Mouse (Mus musculus) CH12.LX (cell line): Measurements from ENCODE around the gene Ocrl. TPM values are rescaled to one million over a fixed set of nuclear protein-coding genes. Genes with fewer than 3 reads are reported as not detected.

Source experiments
- DNase-seq: peaks from one replicate; pipeline ENCODE4 v3.0.0-alpha.2; 2013; ENCODE audit errors: extremely low read depth
- H3K27ac ChIP-seq: 2 replicates; pipeline ENCODE4 v1.5.1; 2012; ENCODE audit warnings: low read depth, mild to moderate bottlenecking, control low read depth, moderate library complexity; ENCODE audit not compliant: insufficient read depth
- H3K27me3 ChIP-seq: replicated peaks from 2 replicates; pipeline ENCODE3; 2012; ENCODE audit warnings: inconsistent platforms
- H3K36me3 ChIP-seq, 2 experiments: replicated peaks in 1 of 2; 2 replicates each; pipeline versions ENCODE3 to v1.6.1; 2012; ENCODE audit warnings: inconsistent platforms in 1 of 2, low read length in 1 of 2, mild to moderate bottlenecking in 1 of 2, mixed read lengths in 1 of 2, moderate library complexity in 1 of 2; ENCODE audit not compliant: control insufficient read depth in 1 of 2, insufficient read depth in 1 of 2
- H3K4me1 ChIP-seq, 2 experiments: 2 replicates each; pipeline ENCODE4 v1.6.1; 2012; ENCODE audit warnings: inconsistent platforms in 1 of 2, moderate library complexity in 1 of 2; ENCODE audit not compliant: insufficient read depth in 2 of 2, control insufficient read depth in 1 of 2
- H3K4me2 ChIP-seq: 2 replicates; pipeline ENCODE4 v1.6.1; 2012; ENCODE audit warnings: low read depth, mild to moderate bottlenecking, control low read depth; ENCODE audit not compliant: poor library complexity, insufficient read depth, severe bottlenecking
- H3K4me3 ChIP-seq, 3 experiments: fragments of 150-350 bp in 1 of 3; sonication (generic) in 1 of 3; replicated peaks in 1 of 3; 2 replicates each; pipeline versions ENCODE3 to v1.5.1; 2011 to 2012; ENCODE audit warnings: low read depth in 2 of 3, low read length in 2 of 3, mild to moderate bottlenecking in 2 of 3, moderate library complexity in 2 of 3, control low read depth in 1 of 3, improper control_type of control experiment in 1 of 3, inconsistent platforms in 1 of 3, mixed read lengths in 1 of 3; ENCODE audit not compliant: poor library complexity in 1 of 3
- H3K79me2 ChIP-seq: replicated peaks from 2 replicates; pipeline ENCODE4 v1.6.1; 2012; ENCODE audit warnings: mild to moderate bottlenecking, moderate library complexity; ENCODE audit not compliant: control insufficient read depth, poor library complexity, insufficient read depth, severe bottlenecking; ENCODE audit errors: extremely low read depth
- H3K9ac ChIP-seq: 2 replicates; pipeline ENCODE4 v1.6.1; 2012; ENCODE audit warnings: low read depth, mild to moderate bottlenecking, control low read depth, moderate library complexity; ENCODE audit not compliant: insufficient read depth
- H3K9me3 ChIP-seq: replicated peaks from 2 replicates; pipeline ENCODE3; 2012; ENCODE audit warnings: low read length, inconsistent platforms, mixed read lengths
- BHLHE40 ChIP-seq: IDR thresholded peaks from 2 replicates; pipeline ENCODE4 v1.6.1; 2011; ENCODE audit warnings: mild to moderate bottlenecking, low read depth, low read length, improper control_type of control experiment
- CHD2 ChIP-seq: IDR thresholded peaks from 2 replicates; pipeline ENCODE4 v1.6.1; 2011; ENCODE audit warnings: low read length, improper control_type of control experiment
- CTCF ChIP-seq, 2 experiments: IDR thresholded peaks in 1 of 2; conservative IDR thresholded peaks in 1 of 2; 2 replicates each; pipeline ENCODE4 v1.5.1; 2011 to 2012; ENCODE audit warnings: low read depth in 2 of 2, low read length in 2 of 2, improper control_type of control experiment in 1 of 2, inconsistent platforms in 1 of 2, mild to moderate bottlenecking in 1 of 2, moderate library complexity in 1 of 2
- E2F4 ChIP-seq: IDR thresholded peaks from 2 replicates; pipeline ENCODE4 v1.6.1; 2011; ENCODE audit warnings: low read depth, low read length, improper control_type of control experiment; ENCODE audit not compliant: insufficient replicate concordance
- EP300 ChIP-seq: IDR thresholded peaks from 2 replicates; pipeline ENCODE4 v1.6.1; 2011; ENCODE audit warnings: low read length, improper control_type of control experiment
- ETS1 ChIP-seq: conservative IDR thresholded peaks from 2 replicates; pipeline ENCODE4 v1.6.1; 2012; ENCODE audit warnings: low read depth, mild to moderate bottlenecking, inconsistent platforms, low read length, improper control_type of control experiment, moderate library complexity
- HCFC1 ChIP-seq: IDR thresholded peaks from 2 replicates; pipeline ENCODE4 v1.6.1; 2012; ENCODE audit warnings: low read depth, mild to moderate bottlenecking, inconsistent platforms, low read length, improper control_type of control experiment
- JUN ChIP-seq: IDR thresholded peaks from 2 replicates; pipeline ENCODE4 v1.6.1; 2011; ENCODE audit warnings: low read depth, mild to moderate bottlenecking, low read length, improper control_type of control experiment, moderate library complexity; ENCODE audit not compliant: insufficient read depth
- JUND ChIP-seq: conservative IDR thresholded peaks from 2 replicates; pipeline ENCODE4 v1.6.1; 2011; ENCODE audit warnings: low read depth, low read length, improper control_type of control experiment
- KAT2A ChIP-seq: IDR thresholded peaks from 2 replicates; pipeline ENCODE4 v1.6.1; 2012; ENCODE audit warnings: low read length, improper control_type of control experiment, inconsistent platforms; ENCODE audit not compliant: insufficient replicate concordance
- MAFK ChIP-seq: IDR thresholded peaks from 2 replicates; pipeline ENCODE4 v1.6.1; 2011; ENCODE audit warnings: low read length, improper control_type of control experiment; ENCODE audit not compliant: insufficient replicate concordance
- MAX ChIP-seq: IDR thresholded peaks from 2 replicates; pipeline ENCODE4 v1.6.1; 2011; ENCODE audit warnings: low read length, improper control_type of control experiment
- MAZ ChIP-seq: IDR thresholded peaks from 2 replicates; pipeline ENCODE4 v1.6.1; 2012; ENCODE audit warnings: low read depth, mild to moderate bottlenecking, inconsistent platforms, low read length, improper control_type of control experiment, moderate library complexity
- NELFE ChIP-seq: IDR thresholded peaks from 2 replicates; pipeline ENCODE4 v1.6.1; 2011; ENCODE audit warnings: low read depth, low read length, improper control_type of control experiment
- POLR2A ChIP-seq: IDR thresholded peaks from 2 replicates; pipeline ENCODE4 v1.6.1; 2011; ENCODE audit warnings: low read depth, mild to moderate bottlenecking, improper control_type of control experiment, low read length
- RAD21 ChIP-seq: IDR thresholded peaks from 2 replicates; pipeline ENCODE4 v1.6.1; 2011; ENCODE audit warnings: low read depth, mild to moderate bottlenecking, low read length, improper control_type of control experiment, moderate library complexity
- RCOR1 ChIP-seq: conservative IDR thresholded peaks from 2 replicates; pipeline ENCODE4 v1.6.1; 2012; ENCODE audit warnings: low read depth, mild to moderate bottlenecking, inconsistent platforms, low read length, improper control_type of control experiment
- SMC3 ChIP-seq: IDR thresholded peaks from 2 replicates; pipeline ENCODE4 v1.6.1; 2011; ENCODE audit warnings: low read depth, low read length, improper control_type of control experiment
- TBP ChIP-seq: conservative IDR thresholded peaks from 2 replicates; pipeline ENCODE4 v1.6.1; 2011; ENCODE audit warnings: low read depth, low read length, improper control_type of control experiment
- TCF12 ChIP-seq: IDR thresholded peaks from 2 replicates; pipeline ENCODE4 v1.6.1; 2014; ENCODE audit warnings: low read depth, mild to moderate bottlenecking, inconsistent platforms, low read length, improper control_type of control experiment
- UBTF ChIP-seq: IDR thresholded peaks from 2 replicates; pipeline ENCODE4 v1.6.1; 2012; ENCODE audit warnings: low read depth, mild to moderate bottlenecking, inconsistent platforms, low read length, improper control_type of control experiment, moderate library complexity
- USF1 ChIP-seq: IDR thresholded peaks from 2 replicates; pipeline ENCODE4 v1.6.1; 2014; ENCODE audit warnings: low read depth, mild to moderate bottlenecking, inconsistent platforms, low read length, improper control_type of control experiment
- ZKSCAN1 ChIP-seq: IDR thresholded peaks from 2 replicates; pipeline ENCODE4 v1.6.1; 2012; ENCODE audit warnings: low read depth, inconsistent platforms, low read length, improper control_type of control experiment, borderline replicate concordance
- ZMIZ1 ChIP-seq: IDR thresholded peaks from 2 replicates; pipeline ENCODE4 v1.6.1; 2012; ENCODE audit warnings: low read depth, mild to moderate bottlenecking, inconsistent platforms, low read length, improper control_type of control experiment
- ZNF384 ChIP-seq: IDR thresholded peaks from 2 replicates; pipeline ENCODE4 v1.6.1; 2012; ENCODE audit warnings: low read depth, low read length, improper control_type of control experiment, inconsistent platforms
- dilution Hi-C: fragments of 300-500 bp; cut with MboI; formaldehyde crosslinking; loops from 2 replicates; pipeline ENCODE4 v1.14.3; 2020; ENCODE audit warnings: low sequenced_read_pairs; ENCODE audit not compliant: extremely low pct_unique_long_range_greater_than_20kb, extremely low pct_ligation_motif_present
- in situ Hi-C: fragments of 300-500 bp; cut with MboI; formaldehyde crosslinking; loops from 3 replicates; pipeline ENCODE4 v1.14.3; 2019; ENCODE audit warnings: low sequenced_read_pairs, low pct_ligation_motif_present, low pct_unique_long_range_greater_than_20kb, mixed read lengths
- polyA plus RNA-seq: library from polyadenylated mRNA; unstranded; fragments of >175 nt; gene quantifications from 2 replicates; pipeline ENCODE4 v1.2.1, GENCODE M21; 2012; ENCODE audit warnings: low read depth; ENCODE audit not compliant: insufficient read length
- total RNA-seq, 2 experiments: library from RNA; depleted of rRNA; stranded (reverse); fragments of 300-350 nt in 1 of 2; fragments of >200 nt in 1 of 2; gene quantifications; 2 replicates each; pipeline ENCODE4 v1.2.3; 2012 to 2014

Gene Ocrl
- total RNA-seq (2012; rRNA removed) (2.4 and 2.6 TPM in 2 replicates), total RNA-seq (2014; rRNA removed) (3.8 and 4.7 TPM in 2 replicates), polyA plus RNA-seq (6.2 and 7.1 TPM in 2 replicates)

DNA sequence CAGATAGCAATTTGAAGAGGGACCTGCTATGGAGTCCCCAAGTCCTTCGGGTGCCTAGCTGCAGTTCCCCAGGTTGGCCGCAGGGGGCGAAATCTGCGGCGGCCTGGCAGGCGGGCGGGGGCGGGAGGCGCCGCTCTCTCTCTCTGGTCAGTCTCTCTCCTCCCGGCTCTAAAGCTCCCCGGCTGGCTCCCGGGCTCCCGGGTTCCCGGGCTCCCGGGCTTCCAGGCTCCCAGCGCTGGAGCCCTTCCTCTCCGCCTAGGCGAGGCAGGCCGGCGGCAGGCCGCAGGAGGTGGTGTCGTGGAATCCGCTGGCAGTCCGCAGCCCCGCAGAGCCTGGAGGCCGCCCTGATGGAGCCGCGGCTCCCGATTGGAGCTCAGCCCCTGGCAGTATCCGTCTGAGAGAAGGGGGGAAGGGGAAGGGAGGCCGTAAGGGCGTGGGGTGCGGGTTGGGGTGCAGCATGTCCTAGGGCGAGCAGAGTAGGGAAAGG lies at the start of gene Ocrl:
Ocrl (plus strand) TSS at position 82 of the 487 bp plus-strand sequence.
- H3K4me1 ChIP-seq: peaks cover 0 to 6% of the 10 kb centered on the region in 2 experiments; a peak in 1 of 4 replicates
- H3K27me3 ChIP-seq: no peaks in the 10 kb centered on the region
- peak within 1 kb of the TSS; percentile 75 for H3K4me2 ChIP-seq
- no peak for TF ChIP-seq JUN
- TF ChIP-seq HCFC1: peak; percentile 31
- TF ChIP-seq POLR2A: peak; percentile 47; the same call in 1 of the 2 replicates
- TF ChIP-seq CTCF (conservative IDR thresholded peaks at IDR 0.05 in 1 of 2, IDR thresholded peaks at IDR 0.05 in 1 of 2; ENCODE audit: low read depth in 2 of 2, low read length in 2 of 2): peak; percentile 25 to 61; a peak in 3 of 4 replicates
- peak; percentile 94 for TF ChIP-seq MAZ
- no peak for TF ChIP-seq ETS1
- TF ChIP-seq TCF12: no peak
- TF ChIP-seq ZNF384: no peak
- no peak for TF ChIP-seq ZKSCAN1
- TF ChIP-seq NELFE: 0 out of 2 replicates have a peak, but pooled peaks have one; percentile 26
- TF ChIP-seq KAT2A: no peak
- TF ChIP-seq, all 38 proteins: peak for 5
- H3K4me3 ChIP-seq: peak within 1 kb of the TSS; percentile 41 to 87 (median 62)
- dilution Hi-C loops (no loop called here), in situ Hi-C loops (no loop called here)
- DNase-seq: peak; percentile 48
- peak within 1 kb of the TSS; percentile 64 for H3K9ac ChIP-seq
- no peak within 1 kb of the TSS for H3K27ac ChIP-seq
- no peaks in the 10 kb centered on the region for H3K9me3 ChIP-seq
- no peaks in the 10 kb centered on the region for H3K79me2 ChIP-seq
- peaks cover 0 to 7% of the 10 kb centered on the region in 2 experiments for H3K36me3 ChIP-seq

GRCm38 (mm10) chrX:47880052-47880451 lies 32.1 kb upstream of the Ocrl start:
- DNase-seq: no peak
- dilution Hi-C loops: no loop called here

More at GRCm38 (mm10) chrX:47880052-47880451, 32.1 kb upstream of the Ocrl start:
- H3K9ac ChIP-seq: no peak overlapping the region
- in situ Hi-C loops: no loop called here
- H3K4me3 ChIP-seq: no peak overlapping the region
- H3K9me3 ChIP-seq: no peaks in the 10 kb centered on the region
- no peaks in the 10 kb centered on the region for H3K36me3 ChIP-seq
- H3K27ac ChIP-seq: no peak overlapping the region
- H3K4me1 ChIP-seq: no peaks in the 10 kb centered on the region
- no peaks in the 10 kb centered on the region for H3K27me3 ChIP-seq
- H3K79me2 ChIP-seq: no peaks in the 10 kb centered on the region
- TF ChIP-seq SMC3 (no peak), UBTF (no peak), CHD2 (no peak), BHLHE40 (no peak), CTCF (conservative IDR thresholded peaks at IDR 0.05 in 1 of 2, IDR thresholded peaks at IDR 0.05 in 1 of 2; ENCODE audit: low read depth in 2 of 2, low read length in 2 of 2) (no peak), TBP (no peak), MAFK (no peak), E2F4 (no peak), JUND (no peak), TCF12 (no peak), RAD21 (no peak), EP300 (no peak), ZMIZ1 (no peak), POLR2A (no peak), MAX (no peak), ZKSCAN1 (no peak), USF1 (no peak), RCOR1 (no peak)
- no peak overlapping the region for H3K4me2 ChIP-seq
